Mouse (Mus musculus): ENCODE data around the gene Golm1.
"Not testable (repeated sequence)": the region's sequence is repeated elsewhere in the genome, so short reads cannot be mapped to it uniquely, and the experiment has no call there.

- not testable (repeated sequence) for TF ChIP-seq CTCF (IDR thresholded peaks at IDR 0.05; ENCODE audit: control insufficient read depth, insufficient read depth, insufficient replicate concordance, low read depth, low read length); POLR2A (IDR thresholded peaks at IDR 0.05; ENCODE audit: control insufficient read depth, low read depth, low read length)
Measured at GRCm38 (mm10) chr13:59722089-59722488, 46.5 kb upstream of the Golm1 start.
